ENCODE assay signal across 7 mouse cellular contexts in genomic region chr17:33928251-33928947, GRCm38 (mm10). TPM values are rescaled to one million over a fixed set of nuclear protein-coding genes. Genes with fewer than 3 reads are reported as not detected.
DNase-seq lines count a peak whose midpoint lies in the region; ATAC-seq lines count a peak whose summit lies in the region.

No protein-coding gene starts in this region.

- peaks cover 22% of the 10 kb centered on the region for H3K4me1 ChIP-seq in lung, embryonic 16.5 days (replicated peaks; ENCODE audit: control insufficient read depth, insufficient read depth, low read length)
- H3K4me1 ChIP-seq in forebrain, embryonic 12.5 days, result peaks cover 25% of the 10 kb centered on the region
- H3K4me1 ChIP-seq in limb, embryonic 12.5 days (replicated peaks), result peaks cover 18% of the 10 kb centered on the region
- H3K4me1 ChIP-seq in stomach, embryonic 14.5 days (ENCODE audit: control insufficient read depth, insufficient read depth, low read length), result peaks cover 12% of the 10 kb centered on the region

- peak overlapping the region; percentile 82 for H3K4me3 ChIP-seq in lung, embryonic 16.5 days (ENCODE audit: low read length)
- H3K4me3 ChIP-seq in forebrain, embryonic 12.5 days (replicated peaks), result peak overlapping the region; percentile 84
- H3K4me3 ChIP-seq in limb, embryonic 12.5 days (replicated peaks), result peak overlapping the region; percentile 73
- peak overlapping the region; percentile 94 for H3K4me3 ChIP-seq in stomach, embryonic 14.5 days (ENCODE audit: low read depth, low read length)

- no peaks in the 10 kb centered on the region for H3K9me3 ChIP-seq in lung, embryonic 16.5 days (ENCODE audit: control insufficient read depth, low read length)
- no peaks in the 10 kb centered on the region for H3K9me3 ChIP-seq in forebrain, embryonic 12.5 days
- H3K9me3 ChIP-seq in limb, embryonic 12.5 days, result no peaks in the 10 kb centered on the region
- H3K9me3 ChIP-seq in stomach, embryonic 14.5 days (ENCODE audit: control insufficient read depth, low read depth, low read length), result no peaks in the 10 kb centered on the region

- H3K4me2 ChIP-seq in lung, embryonic 16.5 days (ENCODE audit: low read depth, low read length), result peak overlapping the region; percentile 94
- H3K4me2 ChIP-seq in forebrain, embryonic 12.5 days, result peak overlapping the region; percentile 100
- H3K4me2 ChIP-seq in limb, embryonic 12.5 days, result peak overlapping the region; percentile 88
- H3K4me2 ChIP-seq in stomach, embryonic 14.5 days (replicated peaks; ENCODE audit: low read depth, low read length), result peak overlapping the region; percentile 98

- WGBS in lung, embryonic 16.5 days, result 57% methylated on average over 21 of the region's 21 CpGs
- 64% methylated on average over 21 of the region's 21 CpGs for WGBS in forebrain, embryonic 12.5 days
- 63% methylated on average over 21 of the region's 21 CpGs for WGBS in limb, embryonic 12.5 days
- WGBS in stomach, embryonic 14.5 days, result 61% methylated on average over 21 of the region's 21 CpGs

- no peak for ATAC-seq in lung, embryonic 16.5 days (ENCODE audit: low read depth)
- no peak for ATAC-seq in forebrain, embryonic 12.5 days (ENCODE audit: low FRiP score)
- ATAC-seq in limb, embryonic 12.5 days (ENCODE audit: insufficient number of reproducible peaks, insufficient read depth, low FRiP score, low TSS enrichment, low read depth), result no peak
- no peak for ATAC-seq in stomach, embryonic 14.5 days (ENCODE audit: insufficient number of reproducible peaks, insufficient read depth, low FRiP score, low read depth)

- H3K27ac ChIP-seq in lung, embryonic 16.5 days (ENCODE audit: low read length), result no peak overlapping the region
- H3K27ac ChIP-seq in forebrain, embryonic 12.5 days, result no peak overlapping the region
- no peak overlapping the region for H3K27ac ChIP-seq in limb, embryonic 12.5 days
- no peak overlapping the region for H3K27ac ChIP-seq in stomach, embryonic 14.5 days (ENCODE audit: low read length)

- no peaks in the 10 kb centered on the region for H3K27me3 ChIP-seq in lung, embryonic 16.5 days (ENCODE audit: control insufficient read depth, insufficient read depth, low read depth, low read length)
- H3K27me3 ChIP-seq in forebrain, embryonic 12.5 days, result no peaks in the 10 kb centered on the region
- no peaks in the 10 kb centered on the region for H3K27me3 ChIP-seq in limb, embryonic 12.5 days
- no peaks in the 10 kb centered on the region for H3K27me3 ChIP-seq in stomach, embryonic 14.5 days (ENCODE audit: control insufficient read depth, insufficient read depth, low read length)

- H3K9ac ChIP-seq in lung, embryonic 16.5 days (ENCODE audit: low read length), result peak overlapping the region; percentile 91
- H3K9ac ChIP-seq in forebrain, embryonic 12.5 days, result peak overlapping the region; percentile 94
- H3K9ac ChIP-seq in limb, embryonic 12.5 days (replicated peaks), result peak overlapping the region; percentile 74
- peak overlapping the region; percentile 77 for H3K9ac ChIP-seq in stomach, embryonic 14.5 days (replicated peaks; ENCODE audit: low read depth, low read length)

- DNase-seq in lung, postnatal 10 days, result no peak
- DNase-seq in thymus, postnatal 0 days (ENCODE audit: low spot score), result no peak
- no peak for DNase-seq in right cerebral cortex, adult 2 months (ENCODE audit: low spot score in 2 of 2)

- peaks cover 8% of the 10 kb centered on the region for H3K36me3 ChIP-seq in lung, embryonic 16.5 days (ENCODE audit: control insufficient read depth, insufficient read depth, low read length)
- H3K36me3 ChIP-seq in forebrain, embryonic 12.5 days (replicated peaks), result peaks cover 37% of the 10 kb centered on the region
- H3K36me3 ChIP-seq in limb, embryonic 12.5 days, result peaks cover 45% of the 10 kb centered on the region
- H3K36me3 ChIP-seq in stomach, embryonic 14.5 days (ENCODE audit: control insufficient read depth, insufficient read depth, low read length), result peaks cover 4% of the 10 kb centered on the region

RNA-seq across cellular contexts. Expression of gene Rgl2, which starts 0.9 kb away (rescaled TPM):
- 49.5 and 51.7 TPM in 2 replicates for polyA plus RNA-seq in lung, embryonic 16.5 days (2015; fragmentation: Nextera tagmentation; extraction: Ambion mirVana)
- polyA plus RNA-seq in forebrain, embryonic 12.5 days (2016; fragmentation: Nextera tagmentation; extraction: Ambion mirVana), result 53.7 and 55.9 TPM in 2 replicates
- polyA plus RNA-seq in limb, embryonic 12.5 days (2016; fragmentation: Nextera tagmentation; extraction: Ambion mirVana), result 61.3 and 64.2 TPM in 2 replicates
- polyA plus RNA-seq in stomach, embryonic 14.5 days (2014; fragmentation: Nextera tagmentation; extraction: Ambion mirVana), result 38.4 and 39.8 TPM in 2 replicates
- 37.5 and 42.3 TPM in 2 replicates for polyA plus RNA-seq in thymus, postnatal 0 days (2015; fragmentation: Nextera tagmentation; extraction: Ambion mirVana)

RNA-seq across cellular contexts. Expression of gene Pfdn6, which starts 11.7 kb away (rescaled TPM):
- 143 and 151 TPM in 2 replicates for polyA plus RNA-seq in lung, embryonic 16.5 days (2015; fragmentation: Nextera tagmentation; extraction: Ambion mirVana)
- 198 and 201 TPM in 2 replicates for polyA plus RNA-seq in forebrain, embryonic 12.5 days (2016; fragmentation: Nextera tagmentation; extraction: Ambion mirVana)
- polyA plus RNA-seq in limb, embryonic 12.5 days (2016; fragmentation: Nextera tagmentation; extraction: Ambion mirVana), result 180 and 186 TPM in 2 replicates
- polyA plus RNA-seq in stomach, embryonic 14.5 days (2014; fragmentation: Nextera tagmentation; extraction: Ambion mirVana), result 141 and 152 TPM in 2 replicates
- polyA plus RNA-seq in thymus, postnatal 0 days (2015; fragmentation: Nextera tagmentation; extraction: Ambion mirVana), result 218 and 225 TPM in 2 replicates

RNA-seq across cellular contexts. Expression of gene Wdr46, which starts 12.1 kb away (rescaled TPM):
- 20.2 and 20.6 TPM in 2 replicates for polyA plus RNA-seq in lung, embryonic 16.5 days (2015; fragmentation: Nextera tagmentation; extraction: Ambion mirVana)
- 40.1 and 41.9 TPM in 2 replicates for polyA plus RNA-seq in forebrain, embryonic 12.5 days (2016; fragmentation: Nextera tagmentation; extraction: Ambion mirVana)
- 45.5 and 45.8 TPM in 2 replicates for polyA plus RNA-seq in limb, embryonic 12.5 days (2016; fragmentation: Nextera tagmentation; extraction: Ambion mirVana)
- 19.0 and 23.0 TPM in 2 replicates for polyA plus RNA-seq in stomach, embryonic 14.5 days (2014; fragmentation: Nextera tagmentation; extraction: Ambion mirVana)
- polyA plus RNA-seq in thymus, postnatal 0 days (2015; fragmentation: Nextera tagmentation; extraction: Ambion mirVana), result 20.6 and 25.5 TPM in 2 replicates

RNA-seq across cellular contexts. Expression of gene Zbtb22, which starts 12.7 kb away (rescaled TPM):
- 17.8 and 18.7 TPM in 2 replicates for polyA plus RNA-seq in lung, embryonic 16.5 days (2015; fragmentation: Nextera tagmentation; extraction: Ambion mirVana)
- 23.1 and 23.5 TPM in 2 replicates for polyA plus RNA-seq in forebrain, embryonic 12.5 days (2016; fragmentation: Nextera tagmentation; extraction: Ambion mirVana)
- polyA plus RNA-seq in limb, embryonic 12.5 days (2016; fragmentation: Nextera tagmentation; extraction: Ambion mirVana), result 21.8 and 22.4 TPM in 2 replicates
- 9.4 and 10.4 TPM in 2 replicates for polyA plus RNA-seq in stomach, embryonic 14.5 days (2014; fragmentation: Nextera tagmentation; extraction: Ambion mirVana)
- 13.8 and 14.9 TPM in 2 replicates for polyA plus RNA-seq in thymus, postnatal 0 days (2015; fragmentation: Nextera tagmentation; extraction: Ambion mirVana)

RNA-seq across cellular contexts. Expression of gene Tapbp, which starts 12.7 kb away (rescaled TPM):
- polyA plus RNA-seq in lung, embryonic 16.5 days (2015; fragmentation: Nextera tagmentation; extraction: Ambion mirVana), result 57.7 and 70.8 TPM in 2 replicates
- 16.1 and 19.5 TPM in 2 replicates for polyA plus RNA-seq in forebrain, embryonic 12.5 days (2016; fragmentation: Nextera tagmentation; extraction: Ambion mirVana)
- polyA plus RNA-seq in limb, embryonic 12.5 days (2016; fragmentation: Nextera tagmentation; extraction: Ambion mirVana), result 21.5 and 23.5 TPM in 2 replicates
- polyA plus RNA-seq in stomach, embryonic 14.5 days (2014; fragmentation: Nextera tagmentation; extraction: Ambion mirVana), result 45.3 and 47.9 TPM in 2 replicates
- polyA plus RNA-seq in thymus, postnatal 0 days (2015; fragmentation: Nextera tagmentation; extraction: Ambion mirVana), result 131 and 140 TPM in 2 replicates
